Mouse (Mus musculus): ENCODE results near the gene Sorcs2.

DNA sequence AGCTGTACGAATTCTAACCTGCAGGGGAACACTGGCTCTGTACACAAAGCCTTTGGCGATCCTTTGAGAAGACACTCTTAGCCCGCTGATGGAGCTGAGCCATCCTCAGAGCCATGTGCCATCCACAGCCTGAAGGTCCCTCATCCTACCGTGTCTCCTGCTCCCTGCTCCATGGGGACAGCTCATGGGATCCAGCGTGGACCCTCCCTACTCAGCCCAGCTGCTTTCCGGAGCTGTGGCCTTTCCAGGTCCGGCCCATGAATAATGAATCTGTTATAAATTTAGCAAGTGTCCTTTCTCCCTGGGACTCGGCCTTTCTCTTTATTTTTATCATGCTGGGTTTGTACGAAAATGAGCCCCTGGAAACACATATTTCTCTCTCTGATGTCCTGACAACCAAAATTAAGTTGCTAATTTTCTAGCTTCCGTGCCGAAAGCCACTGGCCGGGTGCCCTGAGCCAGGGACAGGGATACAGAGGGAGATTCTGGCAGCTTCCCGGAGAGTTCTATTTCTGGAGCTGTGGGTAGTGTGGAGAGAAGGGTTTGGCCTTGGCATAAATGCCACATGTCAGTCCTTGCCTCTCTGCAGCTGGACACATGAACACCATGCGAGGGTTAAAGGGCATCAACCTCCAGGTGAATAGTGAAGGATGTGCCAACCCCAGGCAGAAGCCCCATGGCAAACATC, 228.8 kb downstream of the Sorcs2 start:
- TF ChIP-seq CTCF (conservative IDR thresholded peaks at IDR 0.05 in 1 of 2, IDR thresholded peaks at IDR 0.05 in 1 of 2; ENCODE audit: low read depth in 2 of 2, low read length in 2 of 2) = no peak
- no peak for TF ChIP-seq NRF1 (IDR thresholded peaks at IDR 0.05; ENCODE audit: low read depth, low read length)
- no peak for TF ChIP-seq MYC (IDR thresholded peaks at IDR 0.05; ENCODE audit: low read depth, low read length)
- no peak for TF ChIP-seq TBP (conservative IDR thresholded peaks at IDR 0.05; ENCODE audit: low read depth, low read length)
- TF ChIP-seq ZNF384 (IDR thresholded peaks at IDR 0.05; ENCODE audit: low read depth, low read length) = no peak
- TF ChIP-seq POLR2A (IDR thresholded peaks at IDR 0.05; ENCODE audit: low read depth, low read length) = no peak
- TF ChIP-seq EP300 (IDR thresholded peaks at IDR 0.05; ENCODE audit: low read length) = no peak
- no peak for TF ChIP-seq MXI1 (IDR thresholded peaks at IDR 0.05; ENCODE audit: low read depth, low read length)
- no peak for TF ChIP-seq USF2 (conservative IDR thresholded peaks at IDR 0.05; ENCODE audit: low read depth, low read length)
- no peak for TF ChIP-seq UBTF (IDR thresholded peaks at IDR 0.05; ENCODE audit: low read depth, low read length)
- TF ChIP-seq E2F4 (IDR thresholded peaks at IDR 0.05; ENCODE audit: insufficient replicate concordance, low read depth, low read length) = no peak
- TF ChIP-seq ZMIZ1 (IDR thresholded peaks at IDR 0.05; ENCODE audit: low read depth, low read length) = no peak
- no peak for TF ChIP-seq RCOR1 (conservative IDR thresholded peaks at IDR 0.05; ENCODE audit: low read depth, low read length)

Data from CH12.LX (cell line).